In the genomic region with DNA sequence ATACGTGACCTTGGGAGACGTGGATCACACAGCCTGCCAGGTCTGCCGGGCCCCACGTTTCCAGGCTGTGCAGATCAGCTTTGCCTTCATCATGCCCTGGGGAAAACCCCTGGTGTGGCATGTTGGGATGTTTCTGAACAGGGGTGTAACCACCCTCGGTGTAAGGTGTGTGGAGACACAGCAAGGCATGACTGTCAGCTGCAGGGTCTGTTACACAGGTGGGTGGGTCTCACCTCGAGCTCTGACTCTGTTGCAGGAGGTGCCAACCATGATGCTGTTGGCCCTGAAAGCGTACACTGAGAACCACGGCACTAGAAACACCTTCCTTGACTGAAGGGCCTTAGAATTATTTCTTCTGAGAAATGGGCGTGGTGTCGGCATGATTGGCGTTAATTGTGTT, we compare ENCODE assay signal across 31 mouse cellular contexts. TPM values are rescaled to one million over a fixed set of nuclear protein-coding genes. Genes with fewer than 3 reads are reported as not detected.
DNase-seq lines count a peak whose midpoint lies in the region; ATAC-seq lines count a peak whose summit lies in the region.
"Had no signal": no experiment of that assay in that cellular context is flagged by ENCODE, and none has a peak within 500 bp of the region (broad histone marks: within the 10 kb centered on the region; RNA-seq: fewer than 3 reads in every experiment).

No protein-coding gene starts in this region.

- H3K4me1 ChIP-seq in brown adipose tissue, adult 24 weeks (ENCODE audit: control insufficient read depth, insufficient read depth, insufficient read length, low read length) = peaks cover 38% of the 10 kb centered on the region
- H3K4me1 ChIP-seq: liver, embryonic 15.5 days; midbrain, embryonic 15.5 days; neural tube, embryonic 13.5 days had no signal

- no peak overlapping the region for H3K4me3 ChIP-seq in brown adipose tissue, adult 24 weeks (ENCODE audit: insufficient read depth, low read depth, low read length)
- H3K4me3 ChIP-seq: embryonic facial prominence, embryonic 13.5 days; erythroblast, embryonic 14.5 days; heart, embryonic 10.5 days; heart, embryonic 15.5 days; hindbrain, embryonic 12.5 days; layer of hippocampus, adult 2 months; liver, embryonic 15.5 days; midbrain, embryonic 10.5 days; midbrain, embryonic 15.5 days; neural tube, embryonic 13.5 days had no signal

- intact Hi-C loops in left cerebral cortex, postnatal 4 days (cut with DNase I) = no loop called here

- peak overlapping the region; percentile 67 for H3K27ac ChIP-seq in brown adipose tissue, adult 24 weeks (replicated peaks; ENCODE audit: low read depth, low read length)
- H3K27ac ChIP-seq: embryonic facial prominence, embryonic 13.5 days; heart, embryonic 10.5 days; heart, embryonic 15.5 days; hindbrain, embryonic 12.5 days; hindbrain, postnatal 0 days; layer of hippocampus, adult 2 months; liver, embryonic 15.5 days; midbrain, embryonic 10.5 days; midbrain, embryonic 15.5 days; neural tube, embryonic 13.5 days had no signal

- peak; percentile 61 for ATAC-seq in CD4-positive, CD25-positive, alpha-beta regulatory T cell, adult 4 months
- ATAC-seq: forebrain, postnatal 0 days; hindbrain, postnatal 0 days; intestine, postnatal 0 days; midbrain, embryonic 15.5 days; Patski had no signal

- DNase-seq in CD4-positive helper T cell, adult 2 months (ENCODE audit: low read depth, low spot score) = peak; percentile 82
- DNase-seq in naive thymus-derived CD4-positive, alpha-beta T cell, adult 2 months (ENCODE audit: low read depth) = peak; percentile 70
- DNase-seq in adrenal gland, adult 18-20 months (ENCODE audit: low spot score in 2 of 2) = no peak
- no peak for DNase-seq in left cerebral cortex, postnatal 4 days
- DNase-seq in gastrocnemius, adult 8-10 months (ENCODE audit: low spot score in 2 of 2) = no peak
- DNase-seq: adrenal gland, adult 8-10 months; cerebellum, adult 8-10 months; cerebellum, postnatal 36 days; forebrain, postnatal 0 days; gastrocnemius, postnatal 14 days; kidney, postnatal 36 days; lung, embryonic 14.5 days; lung, postnatal 14 days; thymus, adult 2 months; thymus, postnatal 36 days had no signal

RNA-seq across cellular contexts. Expression of a gene that starts 46.6 kb away (rescaled TPM):
- polyA plus RNA-seq in CD4-positive, CD25-positive, alpha-beta regulatory T cell, adult 4 months (2017; shearing (Covaris generic)) = 10 to 100 TPM; 73.0 to 76.1 TPM
- 2.7 and 7.3 TPM in 2 replicates for polyA plus RNA-seq in brown adipose tissue, adult 24 weeks (2012; ENCODE audit: insufficient read depth, insufficient read length, missing spikeins)
- total RNA-seq in adrenal gland, adult 18-20 months (2021) = 10 to 100 TPM; 11.0 to 12.5 TPM
- total RNA-seq in left cerebral cortex, postnatal 4 days (2021) = 1 to 10 TPM; 7.3 to 9.1 TPM
- 1 to 10 TPM; 4.3 to 5.8 (median 4.9) TPM for total RNA-seq in gastrocnemius, adult 8-10 months (2022)
- total RNA-seq: MEL had no signal

Comparison
In these comparisons a context has a peak if more than half of its experiments do, and no peak if none do; other contexts are left out.
1. DNase-seq: peak in CD4-positive helper T cell, adult 2 months (single experiment) and naive thymus-derived CD4-positive, alpha-beta T cell, adult 2 months (single experiment); none in adrenal gland, adult 18-20 months (0 of 2), left cerebral cortex, postnatal 4 days (single experiment) and gastrocnemius, adult 8-10 months (0 of 2).